Mouse (Mus musculus) kidney, postnatal 0 days (tissue): ENCODE results near the gene Sept11. TPM values are rescaled to one million over a fixed set of nuclear protein-coding genes. Genes with fewer than 3 reads are reported as not detected.

ENCODE experiments used
- ATAC-seq: fragments of 200-750 bp; cut with Nextera tagmentation; replicated peaks from 2 replicates; pipeline ENCODE4 v1.8.0; 2017; ENCODE audit warnings: low read depth, moderate number of reproducible peaks, moderate TSS enrichment, moderate library complexity; ENCODE audit not compliant: low FRiP score
- DNase-seq: peaks from one replicate; pipeline ENCODE4 v3.0.0-alpha.2; 2016; ENCODE audit warnings: low spot score
- H3K27ac ChIP-seq: fragments of 300-500 bp; sonication (generic); 2 replicates; pipeline ENCODE4 v1.5.1; 2014; ENCODE audit warnings: mild to moderate bottlenecking
- H3K27me3 ChIP-seq: fragments of 300-500 bp; sonication (generic); 2 replicates; pipeline ENCODE4 v1.6.1; 2014; ENCODE audit warnings: low read length, mixed read lengths; ENCODE audit not compliant: insufficient read depth
- H3K36me3 ChIP-seq: fragments of 300-500 bp; sonication (generic); 2 replicates; pipeline ENCODE4 v1.6.1; 2014; ENCODE audit warnings: low read length, mixed read lengths; ENCODE audit not compliant: insufficient read depth
- H3K4me1 ChIP-seq: fragments of 300-500 bp; sonication (generic); replicated peaks from 2 replicates; pipeline ENCODE4 v1.6.1; 2014; ENCODE audit warnings: antibody characterized with exemption, low read length, mixed read lengths; ENCODE audit not compliant: insufficient read depth
- H3K4me2 ChIP-seq: fragments of 300-500 bp; sonication (generic); 2 replicates; pipeline ENCODE4 v1.6.1; 2014; ENCODE audit warnings: mild to moderate bottlenecking, low read length, moderate library complexity, mixed read lengths
- H3K4me3 ChIP-seq: fragments of 300-500 bp; sonication (generic); replicated peaks from 2 replicates; pipeline ENCODE4 v1.5.1; 2014; ENCODE audit warnings: low read depth, low read length
- H3K9ac ChIP-seq: fragments of 300-500 bp; sonication (generic); 2 replicates; pipeline ENCODE4 v1.6.1; 2014; ENCODE audit warnings: low read depth, low read length
- H3K9me3 ChIP-seq: fragments of 300-500 bp; sonication (generic); replicated peaks from 2 replicates; pipeline ENCODE4 v1.6.1; 2016; ENCODE audit warnings: low read length, inconsistent platforms, mixed read lengths
- CTCF ChIP-seq: IDR thresholded peaks from 2 replicates; pipeline ENCODE4 v1.5.1; 2016; ENCODE audit warnings: antibody characterized with exemption, low read depth, mild to moderate bottlenecking, moderate library complexity
- whole genome bisulfite sequencing: fragments of 180-500 bp; shearing (Covaris S2); extraction: QIAGEN DNeasy Blood & Tissue Kit; methylation state at CpG from one replicate; pipeline ENCODE4 v1.1.7; 2014; 5-methylcytosine and 5-hydroxymethylcytosine counted together
- polyA plus RNA-seq: library from polyadenylated mRNA; unstranded; fragments of >200 nt; fragmentation: Nextera tagmentation; extraction: Ambion mirVana; gene quantifications from 2 replicates; pipeline ENCODE4 v1.2.1, GENCODE M21; 2015

Gene Sept11
- polyA plus RNA-seq, 1 experiment from 2014 or later: 140 TPM

DNA sequence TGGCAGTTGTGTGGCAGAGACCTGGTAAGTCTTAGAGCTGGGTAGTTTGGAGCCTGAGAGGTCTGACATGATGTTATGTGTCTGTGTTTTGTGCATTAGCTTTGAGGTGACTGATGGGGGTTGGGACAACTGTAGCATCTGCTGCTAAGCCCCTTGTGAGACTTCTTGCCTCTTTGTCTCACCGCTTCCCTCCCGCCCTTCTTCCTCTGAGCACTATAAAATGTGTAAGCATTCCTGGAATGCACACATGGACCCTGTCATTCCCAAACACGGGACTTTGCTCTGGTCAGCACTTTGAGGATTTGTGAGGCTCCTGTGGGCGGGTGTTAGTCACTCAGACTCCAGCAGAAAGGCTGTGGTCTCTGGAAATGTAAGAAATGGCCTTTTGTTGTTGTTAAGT lies 36.7 kb downstream of the Sept11 start:
- TF ChIP-seq CTCF: no peak
- no peak overlapping the region for H3K9ac ChIP-seq
- 10% methylated on average over 4 of the region's 4 CpGs for WGBS
- H3K4me1 ChIP-seq: peaks cover 73% of the 10 kb centered on the region
- no peaks in the 10 kb centered on the region for H3K9me3 ChIP-seq
- peak; percentile 96 for DNase-seq
- H3K36me3 ChIP-seq: no peaks in the 10 kb centered on the region
- H3K27ac ChIP-seq: peak overlapping the region; percentile 88
- peak overlapping the region; percentile 9; the same call in 1 of the 2 replicates for H3K4me2 ChIP-seq
- no peak overlapping the region for H3K4me3 ChIP-seq
- peak; percentile 64 for ATAC-seq
- no peaks in the 10 kb centered on the region for H3K27me3 ChIP-seq

DNA sequence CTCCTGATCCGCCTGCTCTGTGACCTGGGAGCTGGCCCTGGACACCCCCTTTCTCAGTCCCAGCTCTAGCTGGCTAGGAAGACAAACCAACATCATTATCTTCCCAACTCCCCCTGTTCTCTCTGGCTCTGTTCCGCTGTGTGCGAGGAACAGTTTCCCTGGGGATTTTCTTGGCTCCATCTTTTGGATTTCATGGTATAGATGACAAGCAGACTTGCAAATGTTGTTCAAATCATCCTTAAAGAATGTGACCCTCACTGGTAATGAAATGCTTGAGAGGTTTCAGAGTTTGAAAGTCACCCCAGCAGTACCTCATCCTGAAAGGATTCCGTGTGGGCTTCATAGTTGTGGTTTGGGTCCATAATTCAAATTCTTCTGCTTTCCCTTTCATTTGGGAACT lies 38.2 kb downstream of the Sept11 start:
- no peak overlapping the region for H3K9ac ChIP-seq
- H3K27me3 ChIP-seq: no peaks in the 10 kb centered on the region
- TF ChIP-seq CTCF: no peak
- 46% methylated on average over 4 of the region's 4 CpGs for WGBS
- no peaks in the 10 kb centered on the region for H3K9me3 ChIP-seq
- ATAC-seq: no peak
- no peak overlapping the region for H3K4me2 ChIP-seq
- H3K4me1 ChIP-seq: peaks cover 75% of the 10 kb centered on the region
- DNase-seq: peak; percentile 86
- H3K27ac ChIP-seq: peak overlapping the region; percentile 88
- no peak overlapping the region for H3K4me3 ChIP-seq
- H3K36me3 ChIP-seq: no peaks in the 10 kb centered on the region

DNA sequence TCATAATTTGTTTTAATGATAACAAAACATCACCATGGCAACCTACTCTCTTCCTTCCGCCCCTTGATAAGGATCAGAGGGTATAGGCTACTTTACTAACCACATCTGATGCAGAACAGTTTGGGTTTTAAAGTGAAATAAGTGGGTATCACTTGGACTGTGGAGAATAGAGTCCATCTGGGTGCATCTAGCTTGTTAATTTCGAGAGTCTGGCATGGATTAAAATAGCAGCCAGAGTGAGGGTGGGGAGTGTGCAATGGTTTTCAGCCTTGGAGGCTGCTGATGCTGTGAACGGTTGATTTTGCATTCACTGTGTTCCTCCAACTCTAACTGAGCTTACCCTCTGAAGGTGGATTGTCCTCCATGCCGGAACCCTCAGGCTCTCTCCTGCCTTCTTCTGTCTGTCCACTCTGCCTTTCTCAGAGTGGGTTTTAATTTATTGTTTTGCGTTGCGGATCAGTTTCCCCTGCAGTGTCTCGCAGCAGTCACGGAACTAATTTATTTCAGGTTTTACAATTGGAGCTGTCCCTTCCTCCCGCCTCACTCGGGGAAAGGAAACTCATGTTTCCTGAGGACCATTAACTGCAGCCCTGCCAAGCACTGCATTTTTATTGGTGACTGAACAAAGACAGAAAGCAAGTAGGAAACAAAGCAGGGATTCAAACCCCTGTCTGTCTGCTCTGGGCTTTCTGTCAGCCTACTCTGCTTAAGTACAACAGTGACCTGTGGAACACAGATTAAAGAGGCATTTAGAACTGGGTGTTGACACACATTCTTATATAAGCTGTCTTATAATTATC lies 40.4 kb downstream of the Sept11 start:
- Histone ChIP-seq H3K9ac (no peak overlapping the region), H3K27ac (peak overlapping the region; percentile 47), H3K4me3 (no peak overlapping the region), H3K4me2 (peak overlapping the region; percentile 32), H3K36me3 (no peaks in the 10 kb centered on the region), H3K9me3 (no peaks in the 10 kb centered on the region), H3K27me3 (no peaks in the 10 kb centered on the region), H3K4me1 (peaks cover 70% of the 10 kb centered on the region)
- no peak for ATAC-seq
- DNase-seq: peak; percentile 81
- 7% methylated on average over 10 of the region's 10 CpGs for WGBS
- TF ChIP-seq CTCF: no peak

DNA sequence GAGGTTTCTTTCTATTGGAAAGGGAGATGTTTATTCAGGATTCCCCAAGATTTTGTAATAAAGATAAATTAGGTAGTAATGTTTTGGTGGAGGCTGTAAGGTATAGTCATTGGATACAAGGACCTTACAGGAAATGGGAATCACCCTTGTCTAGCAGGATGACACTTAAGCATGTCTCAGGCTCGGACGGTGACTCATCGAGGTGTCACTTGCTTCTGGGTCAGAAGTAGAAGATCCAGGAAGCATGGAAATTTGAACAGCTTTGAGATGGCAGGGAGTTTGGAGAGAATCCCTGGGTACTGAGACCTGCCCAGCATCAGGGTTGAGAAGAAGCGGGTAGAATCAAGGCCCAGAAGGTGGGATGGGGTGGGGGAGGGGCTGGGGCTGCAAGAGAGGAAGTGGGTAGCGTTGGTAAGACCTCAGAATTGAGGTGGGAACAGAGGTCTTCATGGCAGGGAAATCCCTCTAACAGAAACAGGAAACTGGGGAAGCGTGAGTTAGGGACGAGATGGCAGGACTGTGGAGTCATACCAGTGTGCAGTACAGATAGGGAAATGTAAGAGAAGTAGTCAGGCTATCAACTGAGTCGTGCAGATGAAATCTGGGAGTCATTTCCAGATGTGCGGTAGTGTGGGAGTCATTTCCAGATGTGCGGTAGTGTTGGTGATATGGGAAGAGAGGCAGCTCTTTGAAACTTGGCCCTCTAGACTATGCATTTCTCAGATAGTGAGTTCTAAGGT lies 42.3 kb downstream of the Sept11 start:
- H3K36me3 ChIP-seq: peaks cover 15% of the 10 kb centered on the region
- no peak overlapping the region for H3K9ac ChIP-seq
- H3K27me3 ChIP-seq: no peaks in the 10 kb centered on the region
- H3K9me3 ChIP-seq: no peaks in the 10 kb centered on the region
- H3K4me2 ChIP-seq: no peak overlapping the region
- TF ChIP-seq CTCF: no peak
- H3K4me3 ChIP-seq: no peak overlapping the region
- ATAC-seq (no peak), DNase-seq (peak; percentile 7)
- WGBS: 53% methylated on average over 10 of the region's 10 CpGs
- H3K4me1 ChIP-seq: peaks cover 53% of the 10 kb centered on the region
- H3K27ac ChIP-seq: 0 out of 2 replicates have a peak overlapping the region, but pooled peaks have one; percentile 16

DNA sequence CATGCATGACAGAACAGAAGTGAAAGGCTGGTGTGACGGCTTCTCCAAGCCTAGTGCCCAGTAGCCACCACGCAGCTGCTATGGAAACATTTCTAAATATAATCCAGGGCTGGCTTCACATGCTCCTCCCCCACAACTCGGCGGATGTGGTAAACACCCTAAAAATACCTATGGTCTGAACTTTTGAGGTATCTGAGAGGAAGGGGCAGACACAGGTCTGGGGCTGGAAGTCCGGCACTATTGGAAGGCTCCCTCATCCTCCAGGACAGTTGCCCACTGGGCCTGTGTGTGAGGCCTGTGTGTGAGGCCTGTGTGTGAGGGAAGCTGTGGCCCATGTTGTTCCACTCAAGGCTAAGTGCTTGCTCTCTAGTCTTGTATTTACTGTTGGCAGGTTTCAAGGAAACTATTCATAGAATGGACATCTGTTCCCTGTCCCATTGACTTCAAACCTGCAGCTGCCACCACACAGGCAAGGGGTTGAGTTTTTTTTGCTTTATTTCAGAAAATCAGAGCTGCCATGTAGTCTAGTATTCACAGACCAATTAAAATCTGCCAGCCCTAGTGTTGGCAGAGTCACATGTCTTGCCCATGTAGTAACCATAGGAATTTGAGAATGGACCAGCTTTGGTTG lies 43.8 kb downstream of the Sept11 start:
- no peak for TF ChIP-seq CTCF
- Histone ChIP-seq H3K4me2 (no peak overlapping the region), H3K36me3 (peaks cover 25% of the 10 kb centered on the region), H3K27me3 (no peaks in the 10 kb centered on the region), H3K4me1 (peaks cover 44% of the 10 kb centered on the region), H3K9me3 (no peaks in the 10 kb centered on the region), H3K4me3 (no peak overlapping the region), H3K27ac (peak overlapping the region; percentile 80), H3K9ac (no peak overlapping the region)
- WGBS: 40% methylated on average over 5 of the region's 5 CpGs
- DNase-seq: peak; percentile 50
- peak; percentile 42; the same call in 1 of the 2 replicates for ATAC-seq

DNA sequence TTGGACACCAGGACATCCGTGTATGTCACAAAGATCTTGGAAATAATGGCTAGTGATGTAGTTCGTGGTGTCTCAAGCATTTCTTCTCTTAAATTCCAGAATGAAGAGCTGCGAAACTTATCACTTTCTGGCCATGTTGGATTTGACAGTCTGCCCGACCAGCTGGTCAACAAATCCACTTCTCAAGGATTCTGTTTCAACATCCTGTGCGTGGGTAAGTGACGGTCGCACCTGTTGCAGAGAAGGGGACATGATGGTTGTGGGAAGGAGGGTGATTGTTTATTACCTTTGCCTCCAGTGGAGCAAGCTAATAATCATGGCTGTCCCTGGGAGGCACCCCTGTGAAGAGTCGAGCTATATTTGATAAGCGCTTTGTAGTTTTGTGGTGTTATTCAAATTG lies 46.1 kb downstream of the Sept11 start:
- H3K4me2 ChIP-seq: no peak overlapping the region
- H3K4me3 ChIP-seq: no peak overlapping the region
- H3K9ac ChIP-seq: no peak overlapping the region
- ATAC-seq (no peak), DNase-seq (no peak)
- H3K9me3 ChIP-seq: no peaks in the 10 kb centered on the region
- no peaks in the 10 kb centered on the region for H3K27me3 ChIP-seq
- WGBS: 84% methylated on average over 9 of the region's 9 CpGs
- peaks cover 25% of the 10 kb centered on the region for H3K36me3 ChIP-seq
- no peak for TF ChIP-seq CTCF
- H3K4me1 ChIP-seq: peaks cover 30% of the 10 kb centered on the region; the same call in 1 of the 2 replicates
- no peak overlapping the region for H3K27ac ChIP-seq
